Mouse (Mus musculus): ENCODE results near the gene Ccm2.

DNA sequence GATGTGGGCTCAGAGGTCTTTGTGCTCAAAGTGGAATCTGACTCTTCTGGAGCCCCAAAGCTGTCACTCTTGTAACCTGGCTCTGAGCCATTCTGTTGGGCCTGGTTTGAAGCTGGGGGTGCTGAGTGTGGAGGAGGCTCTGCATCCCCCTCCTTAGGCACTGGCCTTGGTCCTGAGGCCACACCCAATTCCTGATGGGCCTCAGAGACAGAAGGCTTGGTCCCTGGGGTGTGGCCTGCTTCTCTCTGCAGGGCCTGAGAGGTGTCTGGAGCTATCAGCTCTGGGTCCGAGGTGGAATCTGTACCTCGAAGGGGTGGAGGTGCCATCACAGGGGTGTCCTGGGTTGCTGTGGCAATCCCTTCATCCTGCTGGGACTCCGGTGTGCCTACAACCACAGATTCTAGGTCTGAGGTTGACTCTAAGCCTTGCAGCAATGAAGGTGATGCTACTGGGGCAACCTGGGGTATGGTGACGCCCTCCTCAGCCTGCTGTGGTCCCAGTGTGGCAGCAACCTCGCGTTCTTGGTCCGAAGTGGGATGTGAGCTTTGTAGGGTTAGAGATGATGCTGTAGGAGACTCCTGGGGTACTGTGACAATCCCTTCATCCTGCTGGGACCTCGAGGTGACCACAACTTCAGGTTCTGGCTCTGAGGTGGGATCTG lies 53.7 kb downstream of the Ccm2 start:
- TF ChIP-seq CTCF (IDR thresholded peaks at IDR 0.05; ENCODE audit: low read depth) (no peak), EP300 (IDR thresholded peaks at IDR 0.05; ENCODE audit: low read depth) (no peak)
